Comparison of ENCODE assay signal across 8 mouse cellular contexts in the genomic region with DNA sequence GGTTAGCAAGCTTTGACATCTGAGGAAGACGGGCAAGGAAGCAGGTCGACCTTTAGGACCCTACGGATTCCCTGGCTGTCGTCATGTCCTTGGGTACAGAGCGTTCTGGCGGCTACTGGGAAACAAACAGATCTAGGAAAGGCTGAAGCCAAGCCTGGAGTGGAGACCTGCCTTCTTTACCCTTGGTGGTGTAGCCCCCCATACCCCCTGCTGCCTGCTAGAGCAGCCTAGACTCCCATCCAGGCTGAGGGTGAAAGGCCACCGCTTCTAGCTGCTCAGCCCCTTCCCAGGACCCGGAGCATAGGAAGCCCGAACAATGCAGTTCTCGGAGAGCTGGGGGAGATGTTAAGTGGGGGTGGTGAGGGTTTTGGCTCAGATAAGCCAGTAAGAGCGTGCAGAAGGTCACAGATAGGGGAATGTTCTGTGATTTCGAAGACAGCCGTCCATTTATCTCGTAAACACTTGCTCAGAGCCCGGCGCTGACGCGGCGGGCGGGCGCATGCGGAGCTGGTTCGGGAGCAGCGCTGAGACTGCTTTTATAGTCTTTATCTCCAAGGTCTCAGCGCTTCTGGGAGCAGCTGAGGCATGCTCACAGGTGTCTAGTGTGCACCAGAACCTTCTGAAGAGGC. TPM values are rescaled to one million over a fixed set of nuclear protein-coding genes. Genes with fewer than 3 reads are reported as not detected.
DNase-seq lines count a peak whose midpoint lies in the region; ATAC-seq lines count a peak whose summit lies in the region.

No protein-coding gene starts in this region.

- H3K27me3 ChIP-seq in forebrain, embryonic 16.5 days (replicated peaks; ENCODE audit: control insufficient read depth, insufficient read depth, low read length): no peaks in the 10 kb centered on the region

- H3K4me1 ChIP-seq in forebrain, embryonic 16.5 days (replicated peaks; ENCODE audit: control insufficient read depth, insufficient read depth, low read length): peaks cover 24% of the 10 kb centered on the region

- no peaks in the 10 kb centered on the region for H3K9me3 ChIP-seq in forebrain, embryonic 16.5 days (ENCODE audit: control insufficient read depth, low read length)

- peak; percentile 82 for DNase-seq in MN1 (ENCODE audit: low spot score)
- DNase-seq in cerebellum, adult 18-20 months: peak; percentile 90
- DNase-seq in heart, postnatal 4 days: peak; percentile 76
- DNase-seq in layer of hippocampus, adult 9-11 months: peak; percentile 80
- DNase-seq in lung, postnatal 14 days: peak; percentile 84
- peak; percentile 88 for DNase-seq in retina, postnatal 1 day

- peak; percentile 68 for ATAC-seq in forebrain, embryonic 16.5 days
- no peak; the same call in 1 of the 2 replicates for ATAC-seq in erythroid progenitor cell, adult 5-6 weeks (replicated peaks; ENCODE audit: low FRiP score, poor library complexity, severe bottlenecking)

- peak overlapping the region; percentile 88 for H3K27ac ChIP-seq in forebrain, embryonic 16.5 days (ENCODE audit: low read length)

- H3K36me3 ChIP-seq in forebrain, embryonic 16.5 days (ENCODE audit: control insufficient read depth, insufficient read depth): no peaks in the 10 kb centered on the region

- H3K9ac ChIP-seq in forebrain, embryonic 16.5 days (replicated peaks; ENCODE audit: low read depth, low read length): peak overlapping the region; percentile 87

- H3K4me2 ChIP-seq in forebrain, embryonic 16.5 days (ENCODE audit: low read length): peak overlapping the region; percentile 57

- H3K4me3 ChIP-seq in forebrain, embryonic 16.5 days (replicated peaks; ENCODE audit: low read length): peak overlapping the region; percentile 55

- WGBS in forebrain, embryonic 16.5 days: under 1% methylated on average over 25 of the region's 25 CpGs

RNA-seq across cellular contexts. Expression of gene Ddit4, which starts 18.3 kb away (rescaled TPM):
- 75.5 and 79.6 TPM in 2 replicates for polyA plus RNA-seq in forebrain, embryonic 16.5 days (2015; fragmentation: Nextera tagmentation; extraction: Ambion mirVana)
- 10 to 100 TPM; 31.4 to 36.9 TPM for total RNA-seq in heart, postnatal 4 days (2021)
- 0.72 and 3.8 TPM in 2 replicates for total RNA-seq in erythroid progenitor cell, adult 5-6 weeks (2015; ENCODE audit: low replicate concordance)
- total RNA-seq in erythroid progenitor cell, adult 5-6 weeks (2017; ENCODE audit: low replicate concordance): 1.9 TPM in 1 of 2 replicates, not detected in the other

RNA-seq across cellular contexts. Expression of gene Ascc1, which starts 32.7 kb away (rescaled TPM):
- 45.1 and 50.0 TPM in 2 replicates for polyA plus RNA-seq in forebrain, embryonic 16.5 days (2015; fragmentation: Nextera tagmentation; extraction: Ambion mirVana)
- 10 to 100 TPM; 20.2 to 22.0 TPM for total RNA-seq in heart, postnatal 4 days (2021)
- total RNA-seq in erythroid progenitor cell, adult 5-6 weeks (2015; ENCODE audit: low replicate concordance): 11.3 and 21.6 TPM in 2 replicates
- 9.6 and 22.6 TPM in 2 replicates for total RNA-seq in erythroid progenitor cell, adult 5-6 weeks (2017; ENCODE audit: low replicate concordance)

RNA-seq across cellular contexts. Expression of gene Anapc16, which starts 33.0 kb away (rescaled TPM):
- polyA plus RNA-seq in forebrain, embryonic 16.5 days (2015; fragmentation: Nextera tagmentation; extraction: Ambion mirVana): 112 and 115 TPM in 2 replicates
- total RNA-seq in heart, postnatal 4 days (2021): 10 to 100 TPM; 70.5 to 73.5 TPM
- 42.5 and 54.5 TPM in 2 replicates for total RNA-seq in erythroid progenitor cell, adult 5-6 weeks (2015; ENCODE audit: low replicate concordance)
- total RNA-seq in erythroid progenitor cell, adult 5-6 weeks (2017; ENCODE audit: low replicate concordance): 34.0 and 36.5 TPM in 2 replicates

Comparison
In these comparisons a context has a peak if more than half of its experiments do, and no peak if none do; other contexts are left out.
1. RNA of gene Ddit4, which starts 18.3 kb away (total RNA-seq): 31.4 to 36.9 TPM in heart, postnatal 4 days; 0.72 to 3.8 TPM in erythroid progenitor cell, adult 5-6 weeks; every median in the first group is over 4 times any median in the second.
2. Peak in every context shown above with its lines, with median percentiles within 50 percentile points of each other: DNase-seq.